Mouse (Mus musculus) testis, postnatal 10 days (tissue): ENCODE data around the gene Hdac6.
"Not testable (repeated sequence)": the region's sequence is repeated elsewhere in the genome, so short reads cannot be mapped to it uniquely, and the experiment has no call there.

Source experiments
- DNase-seq: peaks from one replicate; pipeline ENCODE4 v3.0.0; 2021; ENCODE audit warnings: low spot score

Gene Hdac6

DNA sequence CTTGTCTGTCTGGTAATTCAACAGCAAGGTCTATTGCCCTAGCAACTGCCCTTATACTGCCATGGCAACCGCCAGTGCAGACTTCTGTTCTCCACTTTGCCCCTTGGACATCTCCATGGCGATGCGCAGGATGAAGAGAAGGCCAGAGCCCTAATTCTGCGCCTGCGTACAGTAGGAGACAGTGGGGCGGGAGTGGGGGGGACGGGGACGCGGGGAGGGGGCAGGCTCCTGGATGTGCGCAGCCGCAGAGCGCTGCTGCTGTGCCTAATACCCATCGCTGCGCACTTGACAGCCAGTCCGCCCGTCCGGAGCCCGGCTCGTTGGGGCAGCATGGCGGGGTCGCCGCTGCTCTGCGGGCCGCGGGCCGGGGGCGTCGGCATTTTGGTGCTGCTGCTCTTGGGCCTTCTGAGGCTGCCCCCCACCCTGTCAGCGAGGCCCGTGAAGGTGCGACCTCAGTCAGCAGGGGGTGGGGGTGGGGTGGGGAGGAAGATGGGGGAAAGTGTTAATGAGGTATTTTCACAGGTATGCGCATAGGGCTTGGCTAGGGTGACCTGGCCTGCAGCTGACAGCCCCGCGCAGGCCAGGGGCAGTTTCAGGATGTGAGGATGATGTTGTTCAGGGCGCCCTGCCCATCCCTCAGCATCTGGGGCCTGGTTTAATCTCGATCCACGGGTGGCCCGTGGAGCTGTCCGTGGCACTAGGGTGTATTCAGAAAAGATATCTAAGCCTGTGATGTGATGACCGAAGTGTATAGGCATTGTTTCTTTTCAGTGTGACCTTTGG, 27.9 kb downstream of the Hdac6 start, which contains the start of gene Pcsk1n:
Pcsk1n (plus strand) TSS at position 222 of the 783 bp plus-strand sequence.
- DNase-seq = no peak

GRCm38 (mm10) chrX:7917960-7918359, 29.7 kb downstream of the Hdac6 start:
- not testable (repeated sequence) for DNase-seq

GRCm38 (mm10) chrX:7915669-7916068, 32.0 kb downstream of the Hdac6 start:
- DNase-seq = not testable (repeated sequence)

DNA sequence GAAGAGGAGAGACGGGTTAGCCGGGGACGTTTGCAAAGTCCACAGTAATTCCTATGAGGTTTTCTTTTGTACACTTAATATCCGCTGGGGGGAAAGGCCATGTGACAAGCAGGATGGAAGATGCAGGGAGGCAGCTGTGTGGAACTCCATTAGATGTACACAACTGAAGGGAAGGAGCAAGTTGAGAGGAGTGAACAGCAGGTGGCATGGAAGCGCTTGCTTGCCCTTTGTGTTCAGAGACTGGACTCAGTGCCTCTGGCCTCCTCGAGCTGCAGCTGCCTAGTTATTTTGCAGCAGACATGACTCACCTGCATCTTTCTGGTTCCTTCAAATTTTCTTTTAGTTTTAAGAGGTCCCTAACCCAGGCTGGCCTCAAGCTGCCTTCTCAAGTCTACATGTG, 37.2 kb downstream of the Hdac6 start:
- DNase-seq = no peak

GRCm38 (mm10) chrX:7909242-7909641, 38.4 kb downstream of the Hdac6 start, which contains the start of gene Gm10490:
TSS of gene Gm10490 (plus strand) at chrX:7909542.
- DNase-seq = not testable (repeated sequence)

GRCm38 (mm10) chrX:7907735-7908134, 40.0 kb downstream of the Hdac6 start, which contains the start of gene Gm10491:
TSS of gene Gm10491 (minus strand) at chrX:7907835.
- DNase-seq = no peak

- DNase-seq = no peak
Measured at GRCm38 (mm10) chrX:7904441-7904840, 43.2 kb downstream of the Hdac6 start.

DNA sequence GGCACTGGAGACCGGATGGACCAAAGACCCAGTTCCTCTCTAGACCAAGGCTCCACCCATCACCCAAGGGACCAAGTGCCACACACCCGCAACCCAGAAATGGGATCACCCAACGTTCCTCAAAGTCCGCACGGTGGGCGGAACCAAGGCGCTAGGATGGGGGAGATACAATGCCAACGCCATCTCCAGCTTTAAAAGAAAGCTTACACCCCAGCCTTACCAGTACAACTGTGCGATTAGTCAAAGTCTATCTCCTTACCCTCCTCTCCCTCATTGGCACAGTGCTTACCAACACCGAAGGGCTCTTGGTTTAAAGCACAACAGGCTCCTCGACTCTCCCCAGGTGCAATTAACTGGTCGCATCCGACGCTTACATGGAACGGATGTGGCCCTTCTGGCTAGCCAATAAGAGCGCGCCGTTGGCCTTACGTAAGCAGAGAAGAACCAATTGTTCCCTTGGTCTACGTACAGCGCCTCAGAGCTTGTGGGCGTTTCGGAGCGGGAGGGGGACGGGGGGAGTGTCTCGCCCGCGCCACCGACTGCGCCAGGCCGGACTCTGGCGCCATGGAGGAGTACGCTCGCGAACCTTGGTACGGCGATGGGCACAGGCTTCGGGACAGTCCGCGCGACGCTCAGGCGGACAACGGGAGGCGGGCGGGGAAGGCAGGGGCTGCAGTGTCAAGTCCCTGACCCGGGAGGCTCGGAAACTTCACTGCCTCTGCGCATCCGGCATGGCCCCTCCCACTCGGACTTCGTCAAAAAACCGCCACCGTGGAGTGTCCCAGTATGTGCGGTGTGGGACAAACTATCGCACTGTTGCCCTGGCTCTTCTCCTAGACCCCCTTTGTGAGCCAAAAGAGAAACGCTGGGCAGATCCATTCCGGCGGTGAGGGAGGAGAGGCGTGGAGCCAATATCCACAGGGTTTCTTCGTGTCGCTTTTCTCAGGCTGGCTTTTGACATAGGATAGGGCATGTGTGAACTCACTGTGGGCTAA, 48.5 kb downstream of the Hdac6 start, which contains the start of the genes Pqbp1 and Timm17b:
Pqbp1 (minus strand) TSS at position 390 of the 995 bp plus-strand sequence.
Timm17b (plus strand) TSS at position 478 of the 995 bp plus-strand sequence.
- DNase-seq = peak; percentile 84

DNA sequence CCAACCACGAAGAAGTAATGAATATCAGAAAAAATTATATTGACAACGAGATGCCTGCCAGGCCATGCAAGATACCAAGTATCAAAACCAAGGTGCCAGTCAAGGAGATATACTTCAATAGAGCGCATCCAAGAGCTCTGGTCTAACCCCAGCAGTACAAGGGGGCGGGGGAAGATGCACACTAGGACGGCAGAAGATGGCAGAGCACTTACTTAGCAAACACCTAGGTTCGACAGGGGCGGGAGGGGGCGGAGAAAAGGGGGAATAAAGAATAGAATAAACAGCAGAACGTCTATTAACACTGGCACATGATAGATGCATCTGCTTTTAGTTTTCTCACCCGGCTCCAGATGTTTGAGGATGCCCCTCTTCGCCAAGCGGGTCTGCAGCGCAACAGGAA, 49.5 kb downstream of the Hdac6 start:
- no peak for DNase-seq

GRCm38 (mm10) chrX:7883841-7884567, 63.7 kb downstream of the Hdac6 start, which contains the start of gene Slc35a2:
TSS of gene Slc35a2 (plus strand) at chrX:7884028.
- peak; percentile 85 for DNase-seq
